Mouse (Mus musculus) hindbrain, embryonic 14.5 days (tissue): ENCODE results near the gene Ctsa. TPM values are rescaled to one million over a fixed set of nuclear protein-coding genes. Genes with fewer than 3 reads are reported as not detected.
A peak's percentile ranks its signal among the peaks of the same experiment; 100 is the strongest.

Experiments used
- ATAC-seq: fragments of 200-750 bp; cut with Nextera tagmentation; 2 replicates; pipeline ENCODE4 v1.8.0; 2017; ENCODE audit warnings: moderate number of reproducible peaks, mild to moderate bottlenecking, moderate TSS enrichment, moderate library complexity; ENCODE audit not compliant: low FRiP score
- DNase-seq: peaks from one replicate; pipeline ENCODE4 v3.0.0-alpha.2; 2015; ENCODE audit warnings: low spot score
- H3K27ac ChIP-seq: fragments of 300-500 bp; sonication (generic); 2 replicates; pipeline ENCODE4 v1.5.1; 2014; ENCODE audit warnings: mild to moderate bottlenecking, moderate library complexity
- H3K27me3 ChIP-seq: fragments of 300-500 bp; sonication (generic); 2 replicates; pipeline ENCODE4 v1.6.1; 2014; ENCODE audit warnings: mild to moderate bottlenecking, low read length, mixed read lengths; ENCODE audit not compliant: control insufficient read depth, insufficient read depth
- H3K36me3 ChIP-seq: fragments of 300-500 bp; sonication (generic); replicated peaks from 2 replicates; pipeline ENCODE4 v1.6.1; 2014; ENCODE audit not compliant: control insufficient read depth, insufficient read depth
- H3K4me1 ChIP-seq: fragments of 300-500 bp; sonication (generic); replicated peaks from 2 replicates; pipeline ENCODE4 v1.6.1; 2014; ENCODE audit warnings: antibody characterized with exemption, low read length, mixed read lengths; ENCODE audit not compliant: control insufficient read depth, insufficient read depth
- H3K4me2 ChIP-seq: fragments of 300-500 bp; sonication (generic); replicated peaks from 2 replicates; pipeline ENCODE4 v1.6.1; 2014; ENCODE audit warnings: mild to moderate bottlenecking, moderate library complexity
- H3K4me3 ChIP-seq: fragments of 300-500 bp; sonication (generic); replicated peaks from 2 replicates; pipeline ENCODE4 v1.5.1; 2014; ENCODE audit warnings: mild to moderate bottlenecking, low read length
- H3K9ac ChIP-seq: fragments of 300-500 bp; sonication (generic); 2 replicates; pipeline ENCODE4 v1.6.1; 2014
- H3K9me3 ChIP-seq: fragments of 300-500 bp; sonication (generic); 2 replicates; pipeline ENCODE4 v1.6.1; 2016; ENCODE audit warnings: low read length; ENCODE audit not compliant: control insufficient read depth
- WGBS: fragments of 180-500 bp; shearing (Covaris S2); extraction: QIAGEN DNeasy Blood & Tissue Kit; methylation state at CpG from one replicate; pipeline ENCODE4 v1.1.7; 2014; 5-methylcytosine and 5-hydroxymethylcytosine counted together
- polyA plus RNA-seq: library from polyadenylated mRNA; unstranded; fragments of >200 nt; fragmentation: Nextera tagmentation; extraction: Ambion mirVana; gene quantifications from 2 replicates; pipeline ENCODE4 v1.2.1, GENCODE M21; 2014

Ctsa gene
- polyA plus RNA-seq, 1 experiment from 2014 or later: 89.6 TPM

DNA sequence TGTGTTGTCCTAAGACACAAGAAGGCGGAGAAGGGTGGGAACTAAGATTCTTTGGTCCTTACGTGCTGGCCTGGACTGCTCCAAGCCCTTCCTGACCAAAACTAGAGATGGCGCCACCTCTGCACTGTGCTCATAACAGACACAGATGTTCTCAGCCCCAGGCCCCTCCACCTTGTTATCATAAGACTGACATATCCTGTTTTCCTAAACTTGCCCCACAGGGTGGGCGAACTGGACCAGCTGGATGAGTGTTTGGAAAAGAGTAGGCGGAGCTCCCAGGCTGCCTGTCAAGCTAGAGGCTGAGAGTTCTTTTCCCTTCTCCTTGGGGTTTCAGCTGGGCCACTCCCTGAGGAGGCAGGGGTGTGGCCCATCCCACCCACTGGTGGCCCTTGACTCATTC is 15.0 kb upstream of the Ctsa start:
- peaks cover 31% of the 10 kb centered on the region for H3K36me3 ChIP-seq
- 75% methylated on average over 5 of the region's 5 CpGs for WGBS
- no peak for DNase-seq

DNA sequence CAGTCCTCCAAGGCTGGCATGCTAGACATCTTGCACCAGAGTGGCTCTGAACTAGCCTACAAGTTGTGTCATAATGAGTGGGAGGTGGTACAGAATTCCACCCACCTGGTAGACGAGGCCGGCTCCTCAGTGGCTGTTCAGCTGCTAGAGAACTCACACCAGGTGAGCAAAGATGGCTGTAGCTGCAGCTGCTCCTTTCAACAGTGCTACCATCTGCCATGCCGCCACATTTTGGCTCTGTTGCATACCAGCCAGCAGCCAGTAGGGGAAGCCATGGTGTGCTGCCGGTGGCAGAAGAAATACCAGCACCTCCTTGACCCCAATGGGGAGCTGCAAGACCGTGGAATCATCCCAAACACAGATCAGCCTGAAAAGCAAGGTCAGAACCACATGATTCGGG is 11.6 kb upstream of the Ctsa start:
- peaks cover 36% of the 10 kb centered on the region for H3K36me3 ChIP-seq
- WGBS: 86% methylated on average over 6 of the region's 6 CpGs
- no peak for ATAC-seq

More for the DNA sequence above, 15.0 kb upstream of the Ctsa start:
- no peak overlapping the region for H3K4me2 ChIP-seq
- H3K4me3 ChIP-seq: no peak overlapping the region
- no peaks in the 10 kb centered on the region for H3K9me3 ChIP-seq
- H3K27ac ChIP-seq: no peak overlapping the region
- no peak overlapping the region for H3K9ac ChIP-seq
- no peaks in the 10 kb centered on the region for H3K27me3 ChIP-seq
- ATAC-seq: no peak
- H3K4me1 ChIP-seq: peaks cover 5% of the 10 kb centered on the region; the same call in 1 of the 2 replicates

DNA sequence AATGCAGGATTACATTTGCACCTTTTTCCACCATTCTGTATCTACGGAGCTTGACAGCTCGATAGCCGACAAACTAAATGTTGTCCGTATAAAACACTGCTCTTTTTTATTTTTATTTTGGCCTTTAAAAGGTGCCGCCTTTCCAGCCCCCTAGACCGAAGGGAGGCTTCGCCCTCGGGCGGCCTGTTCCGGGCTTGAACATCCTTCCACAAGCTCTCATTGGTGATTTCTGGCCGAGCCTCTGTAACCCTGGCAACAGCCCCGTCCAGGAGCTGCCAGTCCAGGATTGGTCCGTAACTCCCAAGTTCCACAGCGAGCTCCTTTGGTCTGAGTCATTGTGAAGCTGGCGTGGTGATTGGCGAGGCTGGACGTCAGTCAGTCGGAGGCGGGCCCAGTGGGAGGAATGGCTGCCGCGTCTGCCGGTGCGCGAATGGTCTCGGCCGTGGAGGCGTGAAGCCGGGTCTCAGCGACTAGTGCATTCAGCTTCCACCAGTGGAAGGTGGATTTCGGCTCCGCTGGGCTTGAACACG is 10.0 kb upstream of the Ctsa start, which contains the start of gene Zswim1:
Zswim1 (plus strand) TSS at position 51 of the 530 bp plus-strand sequence.
- Histone ChIP-seq H3K9ac (peak within 1 kb of the TSS; percentile 77), H3K4me1 (peaks cover 13% of the 10 kb centered on the region; the same call in 1 of the 2 replicates), H3K36me3 (peaks cover 53% of the 10 kb centered on the region), H3K27ac (peak within 1 kb of the TSS; percentile 94), H3K27me3 (no peaks in the 10 kb centered on the region), H3K4me3 (peak within 1 kb of the TSS; percentile 64), H3K9me3 (no peaks in the 10 kb centered on the region), H3K4me2 (peak within 1 kb of the TSS; percentile 60)
- DNase-seq (peak; percentile 100), ATAC-seq (peak; percentile 99)
- WGBS: 1% methylated on average over 32 of the region's 32 CpGs

More for the DNA sequence above, 11.6 kb upstream of the Ctsa start:
- Histone ChIP-seq H3K27ac (no peak overlapping the region), H3K9ac (no peak overlapping the region), H3K9me3 (no peaks in the 10 kb centered on the region), H3K27me3 (no peaks in the 10 kb centered on the region), H3K4me3 (no peak overlapping the region), H3K4me2 (no peak overlapping the region), H3K4me1 (peaks cover 13% of the 10 kb centered on the region; the same call in 1 of the 2 replicates)
- DNase-seq: no peak

DNA sequence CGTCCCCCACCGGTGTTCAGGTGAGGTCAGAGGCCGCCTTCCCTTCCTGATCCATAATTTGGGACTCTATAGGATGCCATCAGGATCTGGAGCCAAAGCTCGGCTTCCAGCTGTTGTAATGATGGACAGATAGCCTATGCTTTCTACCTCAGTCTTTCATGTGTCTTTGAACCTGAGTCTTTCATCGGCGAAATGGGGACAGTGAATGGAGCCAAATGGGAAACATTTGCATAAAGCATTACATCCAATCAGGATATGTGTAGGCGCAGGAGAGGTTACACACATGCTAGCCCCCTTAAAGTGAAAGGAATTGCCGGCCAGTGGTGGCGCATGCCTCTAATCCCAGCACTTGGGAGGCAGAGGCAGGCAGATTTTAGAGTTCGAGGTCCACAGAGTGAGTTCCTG is 9.5 kb upstream of the Ctsa start:
- H3K9ac ChIP-seq: peak overlapping the region; percentile 77
- 1% methylated on average over 10 of the region's 10 CpGs for WGBS
- H3K27me3 ChIP-seq: no peaks in the 10 kb centered on the region
- peak; percentile 56 for ATAC-seq
- H3K4me2 ChIP-seq: peak overlapping the region; percentile 60
- H3K36me3 ChIP-seq: peaks cover 57% of the 10 kb centered on the region
- H3K27ac ChIP-seq: peak overlapping the region; percentile 94
- peak; percentile 59 for DNase-seq
- H3K4me1 ChIP-seq: peaks cover 13% of the 10 kb centered on the region; the same call in 1 of the 2 replicates
- peak overlapping the region; percentile 64 for H3K4me3 ChIP-seq
- H3K9me3 ChIP-seq: no peaks in the 10 kb centered on the region

DNA sequence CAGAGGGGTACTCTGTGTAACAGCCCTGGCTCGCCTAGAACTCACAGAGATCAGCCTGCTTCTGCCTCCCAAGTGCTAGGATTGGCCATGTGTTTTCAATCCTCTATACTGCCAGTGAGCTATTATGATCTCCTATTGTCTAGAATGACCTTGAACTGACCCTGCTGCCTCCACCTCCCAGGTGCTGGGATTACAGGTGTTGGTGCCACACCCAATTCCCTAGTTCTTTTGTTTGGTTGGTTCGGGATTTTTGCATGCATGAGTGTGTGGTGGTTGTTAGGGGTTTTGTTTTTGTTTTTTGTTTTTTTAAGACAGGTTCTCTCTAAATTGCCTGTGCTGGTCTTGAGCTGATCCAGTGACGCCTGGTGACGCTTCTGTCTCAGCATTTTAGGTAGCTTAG is 8.7 kb upstream of the Ctsa start:
- Histone ChIP-seq H3K4me3 (peak overlapping the region; percentile 64), H3K9me3 (no peaks in the 10 kb centered on the region), H3K27me3 (no peaks in the 10 kb centered on the region), H3K27ac (no peak overlapping the region), H3K4me1 (peaks cover 13% of the 10 kb centered on the region; the same call in 1 of the 2 replicates), H3K9ac (no peak overlapping the region), H3K36me3 (peaks cover 63% of the 10 kb centered on the region), H3K4me2 (peak overlapping the region; percentile 60)
- no peak for DNase-seq
- ATAC-seq: no peak
- 93% methylated on average over 4 of the region's 4 CpGs for WGBS

DNA sequence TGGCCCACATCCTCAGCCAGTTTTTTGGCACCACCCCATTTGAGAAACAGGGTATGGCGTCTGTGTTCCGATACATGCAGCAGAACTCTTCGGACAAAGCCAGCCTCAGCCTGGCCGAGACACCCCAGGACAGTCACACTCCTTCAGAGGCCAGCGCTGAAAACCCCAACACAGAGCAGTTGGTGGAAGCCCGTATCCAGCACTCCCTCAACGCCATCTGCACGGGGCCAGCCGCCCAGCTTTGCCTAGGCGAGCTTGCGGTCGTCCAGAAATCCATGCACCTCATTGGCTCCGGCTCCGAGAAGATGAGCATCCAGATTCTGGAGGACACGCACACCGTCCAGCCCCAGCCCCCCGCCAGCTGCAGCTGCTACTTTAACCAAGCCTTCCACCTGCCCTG is 7.2 kb upstream of the Ctsa start:
- no peak overlapping the region for H3K4me2 ChIP-seq
- H3K36me3 ChIP-seq: peaks cover 57% of the 10 kb centered on the region
- H3K27me3 ChIP-seq: no peaks in the 10 kb centered on the region
- ATAC-seq (no peak), DNase-seq (no peak)
- peaks cover 13% of the 10 kb centered on the region; the same call in 1 of the 2 replicates for H3K4me1 ChIP-seq
- no peak overlapping the region for H3K4me3 ChIP-seq
- H3K9ac ChIP-seq: no peak overlapping the region
- H3K9me3 ChIP-seq: no peaks in the 10 kb centered on the region
- WGBS: 95% methylated on average over 17 of the region's 17 CpGs
- H3K27ac ChIP-seq: no peak overlapping the region

DNA sequence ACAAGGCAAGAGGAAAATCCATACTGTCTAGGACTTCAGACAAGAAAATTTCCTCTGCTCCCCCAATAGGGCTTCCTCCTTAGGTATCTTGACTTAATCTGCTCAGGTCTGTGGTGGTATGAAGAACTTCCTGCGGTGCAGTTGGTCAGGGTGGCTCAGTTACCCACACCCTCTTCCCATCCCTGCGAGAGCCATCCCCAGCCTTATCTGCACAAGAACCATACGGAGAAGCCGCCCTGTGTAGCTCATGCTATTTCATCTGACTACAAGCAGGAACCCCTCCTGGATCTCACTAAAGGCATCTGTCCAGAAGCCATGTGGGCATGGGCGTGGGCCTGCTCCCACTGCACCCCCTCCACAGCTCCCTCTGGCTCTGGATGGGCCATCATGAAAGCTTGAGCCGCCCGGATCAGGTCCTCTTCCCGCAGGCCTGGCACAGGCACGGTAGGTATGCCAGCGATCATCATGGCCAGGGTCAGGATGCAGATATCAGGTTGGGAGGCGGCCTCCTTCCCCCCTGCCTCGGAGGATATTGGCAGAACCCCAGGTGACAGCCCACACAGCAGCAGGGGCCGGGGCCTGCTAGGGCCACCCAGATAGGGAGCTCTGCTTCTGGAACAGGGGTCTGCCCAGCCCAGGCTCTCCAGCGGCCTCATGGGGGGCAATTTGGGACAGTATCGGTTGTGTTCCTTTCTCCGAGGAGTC is 5.4 kb upstream of the Ctsa start:
- no peak for ATAC-seq
- 93% methylated on average over 16 of the region's 16 CpGs for WGBS
- no peak overlapping the region for H3K4me3 ChIP-seq

DNA sequence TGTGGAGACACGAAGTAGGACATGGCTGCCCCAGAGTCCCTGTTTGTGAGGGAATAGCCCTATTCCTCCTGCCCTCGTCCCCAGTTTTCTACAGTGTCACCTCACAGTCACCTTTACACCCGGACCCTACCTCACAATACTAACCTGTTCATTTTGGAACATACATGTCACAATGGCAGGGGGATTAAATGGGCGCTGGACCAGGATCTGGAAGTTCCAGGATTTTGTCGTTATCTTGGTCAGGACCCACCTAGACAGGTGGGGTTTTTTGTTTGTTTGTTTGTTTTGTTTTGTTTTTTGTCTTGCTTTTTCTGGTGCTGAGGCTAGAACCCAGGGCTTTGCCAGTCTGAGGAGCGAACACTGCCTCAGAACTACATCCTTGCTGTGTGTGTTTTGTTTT is 4.2 kb upstream of the Ctsa start, which contains the start of gene Spata25:
Spata25 (minus strand) TSS at position 101 of the 400 bp plus-strand sequence.
- H3K27ac ChIP-seq: no peak within 1 kb of the TSS
- H3K9ac ChIP-seq: no peak within 1 kb of the TSS
- H3K4me2 ChIP-seq: no peak within 1 kb of the TSS
- no peaks in the 10 kb centered on the region for H3K9me3 ChIP-seq
- H3K27me3 ChIP-seq: no peaks in the 10 kb centered on the region
- 91% methylated on average over 6 of the region's 6 CpGs for WGBS
- peaks cover 42% of the 10 kb centered on the region for H3K36me3 ChIP-seq
- peaks cover 16% of the 10 kb centered on the region for H3K4me1 ChIP-seq
- DNase-seq: no peak
- no peak for ATAC-seq
- H3K4me3 ChIP-seq: no peak within 1 kb of the TSS

More for the DNA sequence above, 5.4 kb upstream of the Ctsa start:
- DNase-seq: no peak
- H3K4me1 ChIP-seq: peaks cover 11% of the 10 kb centered on the region; the same call in 1 of the 2 replicates
- H3K4me2 ChIP-seq: no peak overlapping the region
- no peaks in the 10 kb centered on the region for H3K27me3 ChIP-seq
- H3K9ac ChIP-seq: no peak overlapping the region
- H3K9me3 ChIP-seq: no peaks in the 10 kb centered on the region
- peaks cover 42% of the 10 kb centered on the region for H3K36me3 ChIP-seq
- H3K27ac ChIP-seq: no peak overlapping the region

DNA sequence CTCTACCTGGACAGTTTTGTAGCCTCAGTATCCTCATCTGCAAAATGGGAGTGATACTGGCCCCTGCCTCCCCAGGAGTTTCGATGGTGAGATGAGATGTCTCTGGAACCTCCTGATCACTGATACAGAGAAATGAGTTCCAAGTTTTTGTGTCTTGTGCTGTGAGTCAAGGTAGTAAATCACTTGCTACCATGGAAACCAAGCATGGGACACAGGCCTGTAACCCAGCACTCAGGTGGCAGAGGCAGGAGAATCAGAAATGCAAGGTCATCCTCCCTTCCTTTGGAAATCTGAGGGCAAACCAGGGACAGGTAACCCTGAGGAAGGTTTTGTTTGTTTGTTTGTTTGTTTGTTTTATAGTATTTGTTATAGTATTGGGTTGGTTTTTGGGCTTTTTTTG is 3.6 kb upstream of the Ctsa start:
- 96% methylated on average over 1 of the region's 1 CpGs for WGBS
- Histone ChIP-seq H3K9ac (no peak overlapping the region), H3K4me1 (peaks cover 13% of the 10 kb centered on the region), H3K4me2 (no peak overlapping the region), H3K27ac (no peak overlapping the region), H3K36me3 (peaks cover 42% of the 10 kb centered on the region), H3K4me3 (no peak overlapping the region), H3K9me3 (no peaks in the 10 kb centered on the region), H3K27me3 (no peaks in the 10 kb centered on the region)
- ATAC-seq (no peak), DNase-seq (no peak)
